Mouse (Mus musculus) right cerebral cortex, postnatal 25 days (tissue): ENCODE measurements around the gene Sall1.
A peak's percentile ranks its signal among the peaks of the same experiment; 100 is the strongest.

Source experiments
- DNase-seq: peaks from one replicate; pipeline ENCODE4 v3.0.0; 2022

The Sall1 gene

DNA sequence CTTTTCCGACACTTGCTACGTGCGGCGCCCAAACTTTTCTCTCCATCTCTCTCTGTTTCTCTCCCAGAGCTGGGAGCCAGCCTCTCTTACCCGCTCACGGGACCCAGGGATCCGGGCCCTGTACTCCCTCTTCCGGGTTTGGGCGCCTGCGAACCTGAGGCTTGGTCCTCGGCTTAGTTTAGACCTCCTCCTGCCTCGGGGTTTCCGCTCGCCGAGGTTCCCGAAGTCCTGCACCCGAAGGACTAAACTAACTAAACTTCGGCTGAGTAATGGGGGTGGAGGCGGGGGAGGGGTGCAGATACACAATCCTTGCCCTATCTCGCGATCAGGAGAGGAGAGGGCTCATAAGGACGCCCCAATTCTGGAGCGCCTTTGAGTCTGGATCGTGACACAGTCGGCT lies at the start of gene Sall1:
Gene Sall1, minus strand, starts transcription at position 223 of the 400 bp plus-strand sequence.
- DNase-seq, result peak; percentile 36

DNA sequence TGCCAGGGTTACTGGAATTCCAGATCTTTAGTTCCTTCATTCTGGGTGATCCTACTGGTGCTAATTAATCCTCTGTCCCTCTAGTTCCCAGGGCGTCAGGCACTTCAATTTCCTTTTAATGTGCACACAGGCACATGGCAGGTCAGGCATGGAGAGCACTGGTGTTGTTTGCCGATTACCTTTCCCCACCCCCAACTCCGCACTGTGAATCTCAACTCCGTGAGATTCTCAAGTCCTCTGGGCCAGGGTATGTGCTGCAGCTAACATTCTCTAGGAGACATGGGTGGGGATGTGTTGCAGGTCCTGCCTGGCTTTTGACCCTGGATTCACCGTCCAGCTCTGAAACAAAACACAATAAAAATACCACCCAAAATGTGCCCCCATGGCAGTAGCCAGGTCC lies 46.0 kb upstream of the Sall1 start:
- DNase-seq, result no peak

DNA sequence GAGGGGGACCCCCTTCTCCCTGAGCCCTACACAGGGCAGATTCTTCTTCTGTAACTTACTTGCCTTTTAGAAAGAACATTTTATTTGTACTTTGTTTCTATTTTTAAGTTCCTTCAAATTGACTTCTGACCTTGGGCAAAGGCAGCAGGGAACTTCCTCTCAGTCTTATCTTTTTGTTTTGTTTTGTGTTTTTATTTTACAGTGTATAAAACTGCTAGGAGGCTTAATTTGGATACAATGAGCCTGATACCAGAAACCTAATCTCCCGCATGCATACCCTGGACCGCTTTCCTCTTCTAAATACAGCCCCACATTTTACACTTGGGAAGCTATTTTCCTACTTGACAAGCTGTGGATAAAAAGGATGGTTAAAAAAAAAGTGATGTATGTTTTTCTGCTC lies 35.2 kb upstream of the Sall1 start:
- no peak for DNase-seq

DNA sequence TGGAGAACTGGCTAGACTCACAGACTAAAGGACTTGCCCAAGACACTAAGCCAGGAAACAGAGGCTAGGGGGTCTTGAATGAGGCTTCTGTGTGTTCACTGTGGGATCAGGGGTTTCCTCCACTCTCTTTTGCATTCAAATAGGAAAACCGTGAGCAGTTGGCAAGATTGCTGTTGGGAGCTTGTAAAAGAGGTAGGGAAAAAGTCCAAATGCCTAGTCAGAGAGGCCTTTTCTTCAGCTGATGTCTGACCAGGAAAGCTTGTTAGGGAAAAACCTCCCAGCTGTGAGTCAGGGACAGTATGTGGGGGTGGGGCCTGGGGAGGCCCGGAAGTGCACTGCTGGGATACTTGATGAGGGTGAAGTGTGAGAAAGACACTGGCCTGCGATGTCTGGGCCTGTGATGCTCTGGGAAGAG lies 29.0 kb upstream of the Sall1 start:
- DNase-seq, result no peak

DNA sequence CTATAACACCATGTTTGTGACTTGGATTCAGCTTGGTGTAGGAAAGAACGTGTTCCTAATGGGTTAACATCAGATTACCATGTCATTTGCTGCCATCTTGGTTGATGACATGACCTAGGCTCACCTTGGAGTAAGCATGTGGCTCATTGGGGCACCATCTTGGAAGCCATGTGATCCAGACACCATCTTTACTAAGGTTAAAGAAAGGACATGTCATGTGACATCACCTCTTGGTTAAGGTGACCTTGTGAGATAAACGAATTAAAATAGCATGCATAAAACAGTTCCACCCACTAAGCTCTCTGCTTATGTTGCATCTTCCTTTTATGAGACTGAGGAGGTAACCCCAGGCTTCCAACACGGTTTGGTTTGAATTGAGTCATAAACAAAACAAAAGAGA lies 23.5 kb upstream of the Sall1 start:
- no peak for DNase-seq

DNA sequence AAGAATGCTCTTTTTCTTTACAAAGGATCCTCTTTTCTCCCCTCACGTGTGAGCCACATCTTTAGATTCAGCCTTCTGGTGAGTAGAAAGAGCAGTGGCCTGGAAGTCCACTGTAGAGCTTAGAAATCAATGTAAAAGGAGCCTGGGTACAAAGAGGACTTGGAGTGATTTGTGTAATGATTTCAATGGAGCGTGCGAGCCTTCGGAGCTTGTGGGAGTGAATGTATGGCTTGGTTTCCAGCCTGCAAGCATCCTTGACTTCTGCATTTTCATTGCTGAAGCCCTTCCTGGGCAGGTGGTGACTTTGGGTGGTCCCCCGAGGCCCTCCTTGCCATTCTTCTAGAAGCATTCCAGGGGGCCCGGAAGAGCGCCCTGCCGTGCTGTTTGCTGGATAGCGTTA lies 20.1 kb upstream of the Sall1 start:
- DNase-seq, result no peak

DNA sequence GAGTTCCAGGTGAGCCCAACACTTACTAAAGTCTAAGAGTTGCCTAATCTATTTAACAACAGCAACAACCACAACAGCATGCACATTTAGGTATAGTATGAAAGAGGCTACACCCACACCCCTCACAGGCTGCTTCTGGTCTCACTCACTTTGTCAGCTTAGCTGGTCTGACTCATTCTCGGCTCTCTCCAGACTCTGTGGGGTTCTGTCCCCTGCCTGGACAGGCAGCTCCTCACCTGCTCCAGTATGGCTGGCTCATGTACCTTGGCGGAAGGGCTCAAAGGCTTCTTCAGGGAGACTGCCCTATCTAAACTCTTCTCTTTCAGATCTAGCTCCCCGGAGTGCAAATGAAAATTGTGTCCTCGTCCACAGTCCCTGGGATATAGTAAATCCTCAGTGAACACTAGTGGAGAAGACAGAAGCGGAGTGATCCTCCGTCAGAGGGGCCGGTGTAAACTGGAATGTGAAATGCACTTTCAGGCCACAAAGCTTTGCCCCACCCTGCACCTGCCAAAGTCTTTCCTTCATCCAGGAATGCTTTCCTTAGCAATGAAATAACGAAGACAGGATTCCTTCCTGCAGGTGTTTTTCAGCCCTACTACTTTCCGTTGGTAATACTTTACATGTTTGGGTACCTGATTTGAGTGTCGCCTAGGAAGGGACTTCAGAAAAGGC lies 19.5 kb upstream of the Sall1 start:
- DNase-seq, result no peak

DNA sequence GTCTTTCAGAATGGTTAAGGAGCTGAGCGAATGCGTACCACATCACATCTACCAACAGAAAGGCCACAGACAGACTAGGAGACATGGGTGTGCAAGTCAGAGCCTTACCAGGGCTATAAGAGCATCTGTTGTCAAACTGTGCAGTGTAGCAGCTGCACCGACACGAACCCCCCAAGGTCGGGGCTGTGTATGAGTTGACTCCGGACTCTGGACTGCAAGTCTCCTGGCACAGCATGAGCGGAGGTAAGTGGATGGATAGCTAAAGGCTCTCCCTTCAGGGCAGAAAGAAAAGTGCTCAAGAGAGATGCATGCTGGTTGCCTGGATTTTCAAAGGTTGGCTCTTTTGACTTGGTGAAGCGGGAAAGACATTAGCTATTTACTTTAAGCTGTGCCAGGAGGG lies 16.8 kb upstream of the Sall1 start:
- DNase-seq, result no peak

DNA sequence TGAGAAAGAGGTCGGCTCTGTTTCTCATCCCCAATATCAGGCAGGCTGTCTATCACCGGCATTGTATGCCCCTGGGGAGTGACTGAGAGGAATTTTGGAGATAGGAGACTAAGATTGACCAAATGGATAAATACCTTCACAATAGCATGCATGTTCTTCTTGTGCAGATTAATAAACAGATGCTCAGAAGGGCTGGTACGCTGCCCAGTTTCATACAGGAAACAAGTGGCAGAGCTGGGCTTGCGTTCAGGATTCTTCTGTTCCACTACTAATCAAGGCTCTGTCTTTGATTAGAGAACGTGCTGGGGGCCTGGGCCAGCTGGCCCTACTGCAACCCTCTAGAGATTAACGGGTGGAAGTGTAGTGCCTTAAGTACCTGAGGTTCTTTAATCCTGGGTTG lies 15.5 kb upstream of the Sall1 start:
- no peak for DNase-seq

DNA sequence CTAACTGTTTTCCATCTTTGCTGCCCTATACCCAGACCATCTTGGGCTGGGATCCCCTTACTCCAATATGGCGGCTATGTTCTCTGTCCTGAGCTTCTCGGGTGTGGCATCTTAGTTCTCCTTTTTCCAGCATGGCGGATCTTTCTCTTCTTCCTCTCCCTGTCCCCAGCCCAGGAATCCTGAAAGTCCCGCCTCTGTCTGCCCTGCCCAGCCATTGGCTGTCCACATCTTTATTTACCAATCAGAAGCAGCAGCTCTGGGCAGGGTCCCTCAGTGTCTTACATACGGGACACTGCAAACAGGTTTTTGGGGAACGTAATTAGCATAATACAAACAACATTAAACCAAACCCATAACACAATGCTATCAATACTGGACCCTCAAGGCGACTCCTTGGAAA lies 8.9 kb upstream of the Sall1 start:
- DNase-seq, result no peak

DNA sequence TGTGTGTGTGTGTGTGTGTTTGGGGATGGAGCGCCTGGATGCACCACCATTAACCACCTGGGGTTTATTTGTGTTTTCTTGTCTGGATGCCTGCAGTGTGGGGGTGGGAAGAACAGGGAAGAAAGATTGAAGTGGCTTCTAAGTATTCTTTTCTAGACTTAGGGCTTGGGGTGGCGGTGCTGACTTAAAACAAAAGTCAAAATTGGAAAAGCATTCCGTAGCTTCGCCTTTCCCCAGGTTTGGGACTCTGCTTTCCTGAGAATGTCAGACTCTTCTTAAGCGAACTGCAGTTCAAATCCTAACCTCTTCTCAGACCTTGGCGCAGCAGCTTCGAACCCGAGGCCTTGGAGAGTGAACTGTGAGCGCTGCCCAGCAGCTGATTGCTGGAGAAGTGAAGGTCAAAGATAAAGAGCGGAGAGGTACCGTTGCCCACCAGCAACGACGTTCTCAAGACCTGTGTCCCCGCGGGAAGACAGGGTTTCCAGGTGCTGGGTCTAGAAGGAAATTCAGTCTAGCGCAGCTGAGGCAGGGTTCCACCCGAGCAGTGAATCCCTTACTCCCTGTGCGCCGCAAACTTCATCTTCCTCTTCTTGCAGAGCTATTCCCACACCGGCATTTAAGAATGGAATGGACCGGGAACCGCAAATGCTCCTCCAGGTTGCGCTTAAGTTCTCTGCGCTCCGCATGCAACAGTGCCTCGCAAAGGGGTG lies 2.8 kb upstream of the Sall1 start:
- peak; percentile 17 for DNase-seq

DNA sequence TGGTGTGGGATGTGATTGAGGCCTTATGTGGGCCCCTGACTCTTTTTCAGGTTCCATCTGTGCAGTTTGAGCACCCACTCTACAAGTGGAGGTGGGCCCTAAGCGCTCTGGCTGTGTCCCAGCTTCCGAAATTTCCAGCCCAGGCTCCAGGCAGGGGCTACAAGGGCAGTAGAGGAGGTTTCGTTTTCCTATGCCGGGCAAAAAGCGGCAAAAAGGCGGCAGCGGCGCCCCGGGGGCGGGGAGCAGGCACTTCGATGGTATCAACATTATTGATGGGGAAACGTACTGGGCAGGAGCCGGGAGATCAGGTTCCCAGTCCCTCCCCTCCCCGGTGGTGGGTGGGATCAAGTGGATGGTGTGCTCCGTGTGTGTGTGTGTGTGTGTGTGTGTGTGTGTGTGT lies 2.3 kb upstream of the Sall1 start:
- peak; percentile 19 for DNase-seq

DNA sequence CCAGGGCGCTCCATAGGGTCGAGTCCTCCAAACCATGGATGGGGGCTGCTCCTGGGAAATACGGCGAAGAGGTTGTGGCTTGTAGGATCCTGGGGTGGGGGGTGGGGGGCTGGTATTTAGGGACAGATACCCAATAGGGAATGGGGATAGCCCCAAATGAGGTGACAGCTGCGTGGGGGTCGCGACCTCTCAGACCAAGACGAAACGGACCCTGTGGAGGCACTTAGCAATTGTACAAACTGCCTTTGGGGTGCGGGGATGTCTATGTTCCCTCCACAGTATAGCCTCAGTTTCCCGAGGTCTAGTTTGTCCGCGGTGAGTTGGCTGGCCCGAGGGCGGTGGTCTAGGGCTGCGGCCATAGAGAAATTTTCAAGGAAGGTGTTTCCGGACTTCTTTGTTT lies 1.8 kb upstream of the Sall1 start:
- DNase-seq, result no peak

DNA sequence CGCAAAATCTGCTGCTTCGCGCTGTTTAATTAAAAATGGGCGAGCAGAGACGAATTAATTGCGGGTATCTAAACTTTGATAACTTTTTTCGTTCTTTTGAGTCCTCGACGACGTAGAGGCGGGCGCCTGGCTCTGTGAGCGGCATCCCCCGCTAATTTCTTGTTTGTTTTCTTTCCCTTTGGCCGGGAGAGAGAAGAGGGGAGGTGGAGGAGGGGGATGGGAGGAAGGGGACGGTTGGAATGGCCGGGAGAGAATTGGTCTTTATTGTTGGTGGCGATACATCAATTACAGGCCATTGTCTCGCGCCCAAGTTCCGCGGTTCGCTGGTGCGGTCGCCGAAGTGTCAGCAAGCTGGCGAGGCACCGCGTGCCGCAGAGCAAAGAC lies 1.2 kb upstream of the Sall1 start:
- DNase-seq, result peak; percentile 14

DNA sequence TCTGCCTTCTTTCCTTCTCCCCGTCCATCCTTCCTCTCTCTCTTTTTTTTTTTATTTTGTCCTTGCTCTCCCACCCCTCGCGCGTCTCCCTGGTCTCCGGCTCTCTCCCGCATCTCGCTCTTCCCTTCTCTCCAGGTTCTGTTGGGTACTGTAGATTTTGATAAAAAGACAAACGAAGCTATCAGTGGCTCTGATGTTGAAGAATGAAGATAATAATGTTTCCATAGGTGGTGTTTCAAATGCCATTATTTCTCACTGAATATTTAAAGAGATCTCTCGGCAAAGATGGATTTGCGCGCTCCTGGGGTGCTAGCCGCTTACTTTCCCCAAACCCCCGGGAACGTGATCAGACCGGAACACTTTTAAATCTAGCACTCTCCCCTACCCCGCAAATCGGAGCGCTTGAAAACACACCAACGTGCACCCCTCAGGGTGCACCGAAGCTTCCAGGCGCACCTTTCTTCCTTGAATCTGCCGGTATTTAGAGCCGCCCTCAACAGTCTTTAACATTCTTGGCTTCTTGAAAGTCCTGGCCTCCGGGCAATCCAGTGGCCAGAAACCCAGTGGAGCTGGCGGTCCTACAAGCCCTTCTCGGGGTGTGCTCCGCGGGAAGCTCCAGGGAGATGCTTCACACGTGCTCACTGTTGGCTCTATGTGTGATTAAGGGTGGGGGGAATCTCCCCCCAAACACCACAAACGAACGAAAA lies 702 bp upstream of the Sall1 start:
- peak; percentile 44 for DNase-seq

DNA sequence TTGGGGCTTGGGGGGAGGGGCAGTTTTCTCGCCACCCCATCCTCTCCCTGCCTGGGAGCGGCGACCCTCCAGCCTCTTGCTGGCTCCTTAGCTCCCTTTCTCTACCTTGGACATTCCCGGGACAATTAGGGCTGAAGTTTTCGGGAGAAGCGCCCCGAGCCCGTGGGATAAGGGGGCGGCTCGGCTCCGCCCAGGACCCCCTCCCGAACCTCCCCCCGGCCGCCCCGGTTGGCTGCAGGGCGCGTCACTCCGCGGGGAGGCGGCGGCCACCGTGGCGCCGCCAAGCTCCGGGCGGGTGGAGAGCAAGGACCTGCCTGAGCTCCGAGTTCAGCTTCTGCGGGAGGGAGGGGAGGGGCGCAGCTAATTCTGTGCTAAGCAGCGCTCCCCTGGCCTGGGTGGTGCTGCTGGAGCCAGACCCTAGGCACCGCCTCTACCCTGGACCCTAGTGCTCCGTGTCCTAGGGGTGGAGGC lies 556 bp downstream of the Sall1 start:
- peak; percentile 74 for DNase-seq

DNA sequence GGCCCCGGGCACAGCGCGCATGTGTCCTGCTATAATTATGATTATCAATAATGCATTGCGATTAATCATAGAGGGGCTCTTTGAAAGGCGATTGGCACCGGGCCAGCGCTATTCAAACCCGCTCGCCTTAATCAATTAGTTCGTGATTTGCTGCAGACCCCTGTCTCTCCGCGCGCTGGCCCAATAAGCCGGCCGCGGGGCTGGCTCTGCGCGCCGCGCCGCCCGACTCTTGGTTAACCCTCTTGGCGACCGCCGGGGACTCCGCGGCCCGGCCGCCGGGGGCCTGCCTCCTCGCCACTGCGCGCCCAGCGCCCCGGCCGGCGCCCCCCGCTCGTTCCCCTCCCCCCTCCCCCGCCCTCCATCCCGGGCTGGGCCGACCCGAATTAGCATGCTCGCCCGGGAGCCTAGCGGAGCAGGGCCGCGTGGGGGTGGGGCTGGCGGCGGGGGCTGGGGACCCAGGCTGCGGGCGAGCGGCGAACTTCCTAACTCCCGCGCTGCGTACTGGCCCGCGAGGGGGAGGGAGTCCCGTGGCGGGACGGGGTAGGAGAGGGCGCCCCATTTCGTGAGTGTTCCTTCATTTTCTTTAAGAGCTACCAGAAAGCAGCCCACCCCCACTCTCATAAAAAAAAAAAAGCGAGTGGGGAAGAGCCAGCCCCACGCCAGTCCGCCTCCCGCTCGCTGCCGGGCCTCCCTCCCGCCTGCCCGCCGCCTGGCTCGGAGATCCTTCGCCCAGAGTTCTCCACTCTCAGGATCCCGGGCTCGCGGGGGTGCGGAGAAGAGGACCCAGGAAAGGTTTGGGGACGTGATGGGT lies 1.2 kb downstream of the Sall1 start:
- peak; percentile 82 for DNase-seq

DNA sequence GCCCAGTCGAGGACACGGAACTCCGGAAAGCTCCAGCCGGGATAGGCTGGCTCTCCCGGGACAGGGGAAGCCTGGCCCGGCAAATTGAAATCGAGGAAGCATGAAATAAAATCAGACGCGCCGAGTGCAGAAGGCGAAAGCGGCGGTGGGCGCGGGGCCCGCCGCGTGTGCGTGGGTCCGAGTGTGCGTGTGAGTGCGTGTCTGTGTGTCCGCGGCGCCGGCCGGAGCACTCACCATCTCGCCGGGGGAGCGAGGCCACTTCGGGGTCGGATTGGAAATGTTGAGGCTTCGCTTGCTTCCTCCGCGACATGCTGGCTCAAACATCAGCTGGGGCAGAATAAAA lies 1.9 kb downstream of the Sall1 start:
- DNase-seq, result peak; percentile 27

DNA sequence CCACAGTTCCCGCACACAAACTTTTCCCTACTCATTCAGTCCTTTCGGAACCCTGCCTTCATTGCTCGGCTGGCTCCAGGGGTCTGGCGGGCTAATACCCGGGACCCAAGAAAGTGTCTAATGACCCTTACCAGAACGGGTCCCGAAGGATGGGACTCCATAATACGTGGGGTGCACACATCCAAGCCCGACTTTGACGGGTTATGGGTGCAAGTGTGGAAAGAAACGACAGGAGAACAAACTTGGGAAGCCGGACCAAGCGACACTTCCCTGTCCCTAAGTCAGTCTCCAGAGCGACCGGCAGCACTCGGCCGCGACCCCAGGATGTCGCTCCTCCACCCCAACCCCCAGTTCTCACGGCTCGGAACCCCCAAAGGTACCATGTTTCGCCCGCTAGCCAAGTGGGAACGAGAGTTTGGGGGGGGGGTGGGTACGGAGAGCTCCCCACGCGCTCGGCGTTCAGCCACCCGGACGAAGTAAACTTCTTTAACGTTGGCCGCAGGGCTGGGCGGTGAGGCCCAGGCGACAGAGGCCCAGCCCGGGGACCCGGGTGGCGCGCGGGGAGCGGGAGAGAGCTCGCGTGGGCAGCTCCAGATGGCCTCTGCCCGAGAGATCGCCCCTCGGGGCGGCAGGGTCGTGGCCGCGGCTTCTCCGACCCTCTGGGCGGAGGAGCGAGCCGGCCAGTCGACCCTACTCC lies 2.4 kb downstream of the Sall1 start:
- peak; percentile 23 for DNase-seq

DNA sequence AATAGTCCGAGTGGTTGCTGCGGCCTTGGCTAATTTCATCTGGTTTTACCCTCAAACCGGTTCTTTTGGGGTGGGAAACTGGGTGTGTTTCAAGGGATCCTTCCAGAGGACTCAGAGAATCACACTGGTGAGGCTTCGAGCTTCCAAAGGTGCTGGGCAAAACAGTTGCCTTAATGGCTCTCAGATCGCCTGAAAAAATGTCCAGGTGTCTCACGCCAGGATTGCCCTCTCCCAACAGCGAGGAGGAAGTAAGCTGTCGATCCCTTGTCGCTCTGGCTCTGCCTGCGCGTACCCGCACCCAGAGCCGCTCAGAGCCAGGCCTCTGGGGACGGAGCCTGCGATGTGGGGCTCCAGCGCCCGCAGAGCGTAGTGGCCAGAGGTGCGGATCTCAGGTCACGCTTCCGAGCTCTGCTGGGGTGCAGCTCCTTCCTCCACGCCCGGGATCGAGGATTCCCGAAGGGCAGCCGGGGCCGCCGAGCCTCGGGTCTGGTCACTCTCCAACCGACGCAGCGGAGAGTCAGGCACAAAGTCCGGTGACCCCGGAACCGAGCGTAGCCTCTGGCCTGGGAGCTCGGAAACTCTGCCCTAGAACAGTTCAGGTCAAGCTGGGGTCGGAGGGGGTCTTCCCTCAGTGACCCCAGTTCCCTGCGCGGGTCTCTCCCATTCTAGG lies 3.1 kb downstream of the Sall1 start:
- DNase-seq, result peak; percentile 36

DNA sequence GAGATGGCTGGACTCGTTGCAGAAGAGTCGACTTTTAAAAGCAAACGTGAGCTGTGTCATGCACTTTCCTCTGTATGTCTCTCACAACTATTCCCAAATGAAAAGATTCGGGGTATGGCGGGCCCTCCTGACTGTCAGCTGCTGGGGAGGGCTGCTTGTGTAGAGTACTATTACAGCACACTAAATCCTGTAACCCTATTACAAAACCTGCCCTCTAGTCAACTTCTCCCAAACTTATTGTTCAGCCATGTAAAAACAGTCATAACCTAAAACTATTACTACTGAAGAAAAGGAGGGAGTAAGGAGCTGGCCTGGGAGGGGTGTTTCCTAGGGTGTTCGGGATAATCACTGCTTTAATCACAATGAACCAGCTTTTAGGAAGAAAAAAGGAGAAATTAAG lies 4.1 kb downstream of the Sall1 start:
- DNase-seq, result no peak

DNA sequence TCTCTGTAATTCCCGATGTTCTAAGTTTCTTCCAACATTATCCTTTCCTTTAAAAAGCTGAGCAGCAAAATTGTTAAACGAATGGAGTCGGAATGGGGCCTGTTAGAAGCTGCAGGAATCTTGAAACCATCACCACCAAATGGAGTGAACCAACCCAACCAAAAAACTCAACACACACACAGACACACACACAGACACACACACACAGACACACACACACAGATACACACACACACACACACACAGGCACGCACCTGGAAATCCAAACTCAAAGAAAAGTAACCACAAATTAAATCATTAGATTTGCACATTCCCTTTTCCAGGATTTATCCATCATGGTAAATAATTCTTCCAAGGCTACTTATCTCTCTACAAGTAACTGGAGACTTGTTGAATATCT lies 5.0 kb downstream of the Sall1 start:
- DNase-seq, result no peak
